Mouse (Mus musculus): ENCODE measurements around the gene Snap91. TPM values are rescaled to one million over a fixed set of nuclear protein-coding genes. Genes with fewer than 3 reads are reported as not detected.

The Snap91 gene
- polyA plus RNA-seq, 1 experiment from 2014 or later = 88.6 TPM

DNA sequence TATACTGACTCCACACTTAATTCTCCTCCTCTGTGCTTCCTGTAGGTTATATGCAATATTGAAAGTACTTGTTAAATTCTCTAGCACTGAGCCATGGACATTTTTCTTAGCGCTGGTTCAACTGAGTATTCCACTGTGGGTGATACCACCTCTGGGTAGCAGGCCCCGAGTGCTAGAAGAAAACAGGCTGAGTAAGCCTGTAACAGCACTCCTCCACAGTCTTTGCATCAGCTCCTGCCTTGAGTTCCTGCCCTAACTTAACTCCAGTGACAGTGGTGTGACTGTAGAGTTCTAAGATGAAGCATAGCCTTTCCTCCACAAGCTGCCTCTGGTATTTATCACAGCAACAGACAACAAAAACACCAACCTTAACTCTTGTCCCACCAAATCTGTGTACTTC, 22.8 kb downstream of the Snap91 start:
- no peak overlapping the region for H3K9ac ChIP-seq (replicated peaks)
- WGBS = 96% methylated on average over 2 of the region's 2 CpGs
- H3K36me3 ChIP-seq = 0 out of 2 replicates have a peak, but pooled peaks cover 3% of the 10 kb centered on the region
- no peak overlapping the region for H3K4me2 ChIP-seq (replicated peaks)
- no peaks in the 10 kb centered on the region for H3K4me1 ChIP-seq (replicated peaks)
- no peaks in the 10 kb centered on the region for H3K9me3 ChIP-seq
- no peaks in the 10 kb centered on the region for H3K27me3 ChIP-seq
- H3K27ac ChIP-seq = no peak overlapping the region
- H3K4me3 ChIP-seq (replicated peaks) = no peak overlapping the region
- ATAC-seq = no peak

DNA sequence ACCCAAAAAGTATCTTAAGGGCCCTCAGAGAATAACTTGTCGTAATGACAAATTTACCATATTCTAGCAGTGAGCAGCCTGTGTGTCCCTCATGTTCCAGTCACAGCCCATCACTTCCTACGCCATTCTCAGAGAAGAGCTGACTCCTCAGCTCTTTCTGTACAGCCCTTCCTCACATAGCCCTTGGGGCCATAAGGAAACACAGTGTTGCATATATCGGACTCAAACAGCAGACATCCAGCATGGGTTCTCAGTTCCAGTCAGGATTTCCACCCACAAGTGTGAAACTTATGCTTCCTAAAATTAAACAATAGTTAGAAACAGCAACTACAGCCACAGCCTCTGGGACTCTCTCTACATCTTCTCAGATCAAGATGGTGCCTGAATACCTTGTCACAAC, 27.6 kb downstream of the Snap91 start:
- no peaks in the 10 kb centered on the region for H3K36me3 ChIP-seq
- no peak overlapping the region for H3K4me2 ChIP-seq (replicated peaks)
- H3K4me1 ChIP-seq (replicated peaks) = no peaks in the 10 kb centered on the region
- 92% methylated on average over 3 of the region's 3 CpGs for WGBS
- no peak for ATAC-seq
- H3K9ac ChIP-seq (replicated peaks) = no peak overlapping the region
- H3K4me3 ChIP-seq (replicated peaks) = no peak overlapping the region
- H3K27ac ChIP-seq = no peak overlapping the region
- no peaks in the 10 kb centered on the region for H3K9me3 ChIP-seq
- H3K27me3 ChIP-seq = no peaks in the 10 kb centered on the region

GRCm38 (mm10) chr9:86851689-86852088, 28.8 kb downstream of the Snap91 start:
- H3K9ac ChIP-seq (replicated peaks) = no peak overlapping the region
- no peaks in the 10 kb centered on the region for H3K27me3 ChIP-seq
- no peak overlapping the region for H3K4me3 ChIP-seq (replicated peaks)
- no peaks in the 10 kb centered on the region for H3K4me1 ChIP-seq (replicated peaks)
- H3K9me3 ChIP-seq = no peaks in the 10 kb centered on the region
- no peak overlapping the region for H3K4me2 ChIP-seq (replicated peaks)
- 92% methylated on average over 5 of the region's 5 CpGs for whole genome bisulfite sequencing
- H3K36me3 ChIP-seq = no peaks in the 10 kb centered on the region
- H3K27ac ChIP-seq = no peak overlapping the region
- ATAC-seq = 0 out of 2 replicates have a peak, but pooled peaks have one; percentile 24

- no peak for ATAC-seq
- Histone ChIP-seq H3K9ac (replicated peaks) (no peak overlapping the region), H3K36me3 (no peaks in the 10 kb centered on the region), H3K27ac (no peak overlapping the region), H3K9me3 (no peaks in the 10 kb centered on the region), H3K27me3 (no peaks in the 10 kb centered on the region), H3K4me2 (replicated peaks) (no peak overlapping the region), H3K4me1 (replicated peaks) (no peaks in the 10 kb centered on the region), H3K4me3 (replicated peaks) (no peak overlapping the region)
- WGBS = 89% methylated on average over 3 of the region's 3 CpGs
These were observed 29.8 kb downstream of the Snap91 start for GRCm38 (mm10) chr9:86850452-86851207.

- Histone ChIP-seq H3K36me3 (no peaks in the 10 kb centered on the region), H3K9ac (replicated peaks) (no peak overlapping the region), H3K27me3 (no peaks in the 10 kb centered on the region), H3K4me3 (replicated peaks) (no peak overlapping the region), H3K4me2 (replicated peaks) (no peak overlapping the region), H3K4me1 (replicated peaks) (no peaks in the 10 kb centered on the region), H3K27ac (no peak overlapping the region), H3K9me3 (no peaks in the 10 kb centered on the region)
- 89% methylated on average over 5 of the region's 5 CpGs for WGBS
- ATAC-seq = 0 out of 2 replicates have a peak, but pooled peaks have one; percentile 45
These were observed 36.6 kb downstream of the Snap91 start for GRCm38 (mm10) chr9:86843747-86844353.

GRCm38 (mm10) chr9:86829792-86830191, 50.7 kb downstream of the Snap91 start:
- ATAC-seq = no peak
- 80% methylated on average over 2 of the region's 2 CpGs for WGBS

GRCm38 (mm10) chr9:86829034-86829433, 51.4 kb downstream of the Snap91 start:
- 26% methylated on average over 8 of the region's 8 CpGs for WGBS
- peak; percentile 78; the same call in 1 of the 2 replicates for ATAC-seq
- Histone ChIP-seq H3K36me3 (peaks cover 46% of the 10 kb centered on the region), H3K27ac (0 out of 2 replicates have a peak overlapping the region, but pooled peaks have one; percentile 6), H3K9ac (replicated peaks) (no peak overlapping the region), H3K4me2 (replicated peaks) (no peak overlapping the region), H3K4me1 (replicated peaks) (peaks cover 19% of the 10 kb centered on the region), H3K9me3 (no peaks in the 10 kb centered on the region), H3K27me3 (no peaks in the 10 kb centered on the region), H3K4me3 (replicated peaks) (no peak overlapping the region)

More at GRCm38 (mm10) chr9:86829792-86830191, 50.7 kb downstream of the Snap91 start:
- Histone ChIP-seq H3K4me3 (replicated peaks) (no peak overlapping the region), H3K4me2 (replicated peaks) (no peak overlapping the region), H3K9ac (replicated peaks) (no peak overlapping the region), H3K4me1 (replicated peaks) (peaks cover 19% of the 10 kb centered on the region), H3K36me3 (peaks cover 48% of the 10 kb centered on the region), H3K27ac (peak overlapping the region; percentile 32; the same call in 1 of the 2 replicates), H3K27me3 (no peaks in the 10 kb centered on the region), H3K9me3 (no peaks in the 10 kb centered on the region)

DNA sequence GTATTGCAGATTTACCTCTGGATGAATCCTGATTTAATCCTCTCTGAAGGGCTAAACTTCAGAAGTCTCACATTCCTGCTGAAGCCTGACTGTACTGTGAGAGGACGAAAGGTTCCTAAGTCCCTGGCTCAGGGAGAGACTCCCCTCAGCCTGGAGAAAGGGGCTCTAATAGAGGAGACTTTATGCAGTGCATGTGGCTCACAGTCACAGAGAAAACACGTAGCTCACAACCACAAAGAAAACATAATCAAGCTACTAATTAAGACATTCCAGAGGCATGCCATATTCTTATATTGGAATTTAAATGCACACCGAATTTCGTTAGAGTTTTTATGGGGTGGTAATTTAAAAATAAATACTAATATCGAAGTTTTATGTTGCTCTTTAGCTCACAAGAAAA, 61.1 kb downstream of the Snap91 start:
- Histone ChIP-seq H3K4me2 (replicated peaks) (no peak overlapping the region), H3K27ac (no peak overlapping the region), H3K9ac (replicated peaks) (no peak overlapping the region), H3K36me3 (peaks cover 19% of the 10 kb centered on the region), H3K4me3 (replicated peaks) (no peak overlapping the region), H3K4me1 (replicated peaks) (no peaks in the 10 kb centered on the region), H3K27me3 (no peaks in the 10 kb centered on the region), H3K9me3 (no peaks in the 10 kb centered on the region)
- 76% methylated on average over 5 of the region's 5 CpGs for WGBS
- ATAC-seq = no peak

GRCm38 (mm10) chr9:86817673-86818072, 62.8 kb downstream of the Snap91 start:
- Histone ChIP-seq H3K9ac (replicated peaks) (no peak overlapping the region), H3K27ac (no peak overlapping the region), H3K4me3 (replicated peaks) (no peak overlapping the region), H3K27me3 (no peaks in the 10 kb centered on the region), H3K9me3 (no peaks in the 10 kb centered on the region), H3K4me2 (replicated peaks) (no peak overlapping the region), H3K36me3 (peaks cover 12% of the 10 kb centered on the region), H3K4me1 (replicated peaks) (no peaks in the 10 kb centered on the region)
- no peak for ATAC-seq
- WGBS = 63% methylated on average over 4 of the region's 4 CpGs

DNA sequence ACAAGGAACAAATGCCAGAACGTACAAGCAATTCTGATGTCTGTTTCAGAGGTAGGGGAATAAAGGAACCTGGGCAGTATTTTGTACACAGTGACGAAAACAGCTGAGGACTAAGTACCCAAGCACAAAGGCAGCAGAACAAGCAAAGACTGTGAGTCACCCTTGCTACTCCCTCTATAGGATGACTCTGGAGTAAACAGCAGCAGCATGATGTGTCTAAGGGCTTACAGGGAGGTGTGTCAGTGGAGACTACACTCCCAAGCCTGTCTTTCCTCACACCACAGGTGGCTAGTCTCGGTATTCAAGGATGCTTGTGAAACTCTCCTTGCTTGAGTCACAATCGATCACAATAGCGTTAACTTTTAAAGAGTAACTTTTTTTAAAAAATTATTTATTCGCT, 66.1 kb downstream of the Snap91 start:
- ATAC-seq = no peak
- H3K4me1 ChIP-seq (replicated peaks) = no peaks in the 10 kb centered on the region
- no peak overlapping the region for H3K27ac ChIP-seq
- no peak overlapping the region for H3K4me2 ChIP-seq (replicated peaks)
- H3K9me3 ChIP-seq = no peaks in the 10 kb centered on the region
- H3K9ac ChIP-seq (replicated peaks) = no peak overlapping the region
- H3K4me3 ChIP-seq (replicated peaks) = no peak overlapping the region
- WGBS = 68% methylated on average over 6 of the region's 6 CpGs
- peaks cover 7% of the 10 kb centered on the region for H3K36me3 ChIP-seq
- no peaks in the 10 kb centered on the region for H3K27me3 ChIP-seq

GRCm38 (mm10) chr9:86813327-86813726, 67.1 kb downstream of the Snap91 start:
- Histone ChIP-seq H3K9me3 (no peaks in the 10 kb centered on the region), H3K36me3 (peaks cover 11% of the 10 kb centered on the region), H3K27ac (no peak overlapping the region), H3K27me3 (no peaks in the 10 kb centered on the region), H3K4me2 (replicated peaks) (no peak overlapping the region), H3K4me3 (replicated peaks) (no peak overlapping the region), H3K9ac (replicated peaks) (no peak overlapping the region), H3K4me1 (replicated peaks) (no peaks in the 10 kb centered on the region)
- WGBS = 13% methylated on average over 5 of the region's 5 CpGs
- peak; percentile 53; the same call in 1 of the 2 replicates for ATAC-seq

GRCm38 (mm10) chr9:86810696-86811232, 69.7 kb downstream of the Snap91 start:
- Histone ChIP-seq H3K4me2 (replicated peaks) (no peak overlapping the region), H3K27me3 (no peaks in the 10 kb centered on the region), H3K9ac (replicated peaks) (no peak overlapping the region), H3K9me3 (no peaks in the 10 kb centered on the region), H3K36me3 (peaks cover 11% of the 10 kb centered on the region), H3K4me1 (replicated peaks) (0 out of 2 replicates have a peak, but pooled peaks cover 3% of the 10 kb centered on the region), H3K4me3 (replicated peaks) (no peak overlapping the region), H3K27ac (no peak overlapping the region)
- ATAC-seq = no peak
- WGBS = 40% methylated on average over 5 of the region's 5 CpGs

Data from midbrain, embryonic 13.5 days (tissue).